Mouse (Mus musculus) spleen, adult 2 months (tissue): Measurements from ENCODE around the gene Ephb1.

Experiments
- CTCF ChIP-seq: fragments of 200-500 bp; IDR thresholded peaks from 2 replicates; pipeline ENCODE4 v1.5.1; 2011; ENCODE audit warnings: mild to moderate bottlenecking, inconsistent platforms; ENCODE audit not compliant: insufficient read depth, insufficient read length, insufficient replicate concordance; ENCODE audit errors: extremely low read depth
- POLR2A ChIP-seq: fragments of 200-500 bp; IDR thresholded peaks from 2 replicates; pipeline ENCODE4 v1.6.1; 2011; ENCODE audit warnings: low read depth, low read length, inconsistent platforms

GRCm38 (mm10) chr9:102351221-102351620 is 3.3 kb downstream of the Ephb1 start:
- TF ChIP-seq CTCF (no peak), POLR2A (no peak)
